Mouse (Mus musculus) C2C12 (cell line): ENCODE measurements around the gene Gm6525. TPM values are rescaled to one million over a fixed set of nuclear protein-coding genes. Genes with fewer than 3 reads are reported as not detected.

Experiments used
- H3K27me3 ChIP-seq: one replicate; pipeline ENCODE4 v1.6.1; 2011; ENCODE audit not compliant: control insufficient read depth, insufficient read depth, insufficient read length
- H3K36me3 ChIP-seq: one replicate; pipeline ENCODE4 v1.6.1; 2011; ENCODE audit not compliant: control insufficient read depth, insufficient read depth
- H3K4me3 ChIP-seq: one replicate; pipeline ENCODE4 v1.5.1; 2011; ENCODE audit warnings: mild to moderate bottlenecking, control low read depth; ENCODE audit not compliant: poor library complexity, insufficient read depth, severe bottlenecking
- H3K79me2 ChIP-seq: one replicate; pipeline ENCODE4 v1.6.1; 2011; ENCODE audit not compliant: control insufficient read depth, insufficient read depth
- H3K79me3 ChIP-seq: one replicate; pipeline ENCODE4 v1.6.1; 2011; ENCODE audit warnings: low read depth, control low read depth
- H3ac ChIP-seq: one replicate; pipeline ENCODE3; 2011; ENCODE audit warnings: low read depth; ENCODE audit not compliant: control insufficient read depth, insufficient read length
- CEBPB ChIP-seq: IDR thresholded peaks from one replicate; pipeline ENCODE4 v1.6.1; 2011; ENCODE audit warnings: low read depth, mild to moderate bottlenecking, control low read depth, moderate library complexity
- CTCF ChIP-seq: IDR thresholded peaks from one replicate; pipeline ENCODE4 v1.5.1; 2011; ENCODE audit not compliant: control insufficient read depth, insufficient read depth, insufficient read length
- FOSL1 ChIP-seq: IDR thresholded peaks from one replicate; pipeline ENCODE4 v1.8.0; 2011; ENCODE audit warnings: mild to moderate bottlenecking, low read length; ENCODE audit not compliant: poor library complexity, insufficient read depth, severe bottlenecking
- MAX ChIP-seq: IDR thresholded peaks from one replicate; pipeline ENCODE4 v1.6.1; 2011; ENCODE audit warnings: mild to moderate bottlenecking, control low read depth
- MYOD1 ChIP-seq: IDR thresholded peaks from one replicate; pipeline ENCODE4 v1.6.1; 2011; ENCODE audit warnings: low read depth; ENCODE audit not compliant: control insufficient read depth, insufficient read length
- MYOG ChIP-seq: IDR thresholded peaks from one replicate; pipeline ENCODE4 v1.6.1; 2011; ENCODE audit not compliant: control insufficient read depth, insufficient read length; ENCODE audit errors: extremely low read depth
- USF1 ChIP-seq: IDR thresholded peaks from one replicate; pipeline ENCODE4 v1.6.1; 2011; ENCODE audit warnings: low read depth, mild to moderate bottlenecking, control low read depth, moderate library complexity
- polyA plus RNA-seq: library from polyadenylated mRNA; unstranded; fragments of >200 nt; fragmentation: generic; extraction: Trizol; gene quantifications from one replicate; pipeline ENCODE4 v1.2.1, GENCODE M21; 2012; ENCODE audit warnings: missing spikeins

Gm6525 gene
- polyA plus RNA-seq, 1 experiment: 0.08 TPM

DNA sequence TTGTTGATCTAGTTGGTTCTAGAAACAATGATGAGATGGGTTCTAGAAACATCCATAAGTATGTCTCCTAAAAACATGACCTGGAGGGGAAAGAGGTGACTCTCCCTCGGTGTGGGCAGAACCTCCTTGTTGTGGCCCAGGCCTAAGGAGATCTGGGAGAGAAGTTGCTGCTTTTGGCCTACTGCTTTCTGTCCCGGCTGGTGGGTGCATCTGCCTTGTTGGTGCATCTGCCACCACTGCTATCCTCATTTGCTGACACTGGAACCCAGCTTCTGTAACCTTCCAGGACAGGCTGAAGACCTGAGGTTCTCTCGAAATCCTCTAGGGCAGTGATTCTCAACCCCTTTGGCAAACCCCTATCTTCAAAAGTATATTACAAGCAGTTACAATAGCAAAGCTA lies 8.5 kb upstream of the Gm6525 start:
- H3K79me2 ChIP-seq: no peaks in the 10 kb centered on the region
- TF ChIP-seq USF1: no peak
- no peak for TF ChIP-seq MAX
- no peak for TF ChIP-seq MYOD1
- no peak for TF ChIP-seq MYOG
- no peak overlapping the region for H3K4me3 ChIP-seq
- H3K79me3 ChIP-seq: no peaks in the 10 kb centered on the region
- H3K27me3 ChIP-seq: no peaks in the 10 kb centered on the region
- H3ac ChIP-seq: no peak overlapping the region
- H3K36me3 ChIP-seq: no peaks in the 10 kb centered on the region

DNA sequence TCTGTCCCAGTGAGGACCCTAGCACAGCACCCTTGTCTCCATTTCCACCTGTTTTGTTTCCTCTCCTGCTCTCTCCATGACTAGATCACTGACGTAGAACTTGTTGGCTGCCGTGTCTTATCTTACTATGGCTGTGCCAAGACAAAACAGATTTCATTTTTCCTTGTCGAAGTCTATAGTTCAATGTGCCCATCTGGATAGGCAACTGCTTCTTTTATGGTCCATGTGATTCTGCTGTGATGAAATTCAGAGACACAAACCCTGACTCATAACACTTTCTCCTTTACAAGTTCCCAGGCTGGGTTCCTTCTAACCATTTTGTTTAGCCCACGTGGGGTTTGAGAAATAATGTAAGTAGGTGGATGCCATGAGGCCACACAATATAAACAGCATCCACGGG lies 7.8 kb upstream of the Gm6525 start:
- Histone ChIP-seq H3K79me3 (no peaks in the 10 kb centered on the region), H3K27me3 (no peaks in the 10 kb centered on the region), H3K79me2 (no peaks in the 10 kb centered on the region), H3K4me3 (no peak overlapping the region), H3K36me3 (no peaks in the 10 kb centered on the region), H3ac (no peak overlapping the region)
- TF ChIP-seq MYOG: no peak
- no peak for TF ChIP-seq USF1
- no peak for TF ChIP-seq FOSL1

DNA sequence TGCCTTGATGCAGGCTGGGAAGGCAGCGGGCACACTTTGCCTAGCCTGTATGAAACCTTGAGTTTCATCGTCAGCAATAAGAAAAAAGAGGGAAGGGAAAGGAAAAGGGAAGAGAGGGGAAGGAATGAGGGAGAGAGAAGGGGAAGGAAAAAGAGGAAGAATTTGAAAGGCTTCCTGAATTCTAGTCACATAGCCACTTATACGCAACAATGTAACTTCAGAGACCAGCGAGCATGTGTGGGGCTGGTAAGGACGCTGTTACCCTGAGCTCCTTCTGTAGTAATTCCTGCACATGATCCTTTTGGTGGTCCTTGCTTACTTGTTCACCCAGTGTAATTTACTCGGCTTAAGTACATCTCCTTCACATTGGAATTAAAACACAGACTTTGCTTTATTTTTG lies 5.0 kb upstream of the Gm6525 start:
- Histone ChIP-seq H3ac (no peak overlapping the region), H3K4me3 (no peak overlapping the region), H3K79me2 (no peaks in the 10 kb centered on the region), H3K27me3 (no peaks in the 10 kb centered on the region), H3K79me3 (no peaks in the 10 kb centered on the region), H3K36me3 (no peaks in the 10 kb centered on the region)
- TF ChIP-seq FOSL1 (no peak), CEBPB (no peak), MYOG (no peak), MAX (no peak)

DNA sequence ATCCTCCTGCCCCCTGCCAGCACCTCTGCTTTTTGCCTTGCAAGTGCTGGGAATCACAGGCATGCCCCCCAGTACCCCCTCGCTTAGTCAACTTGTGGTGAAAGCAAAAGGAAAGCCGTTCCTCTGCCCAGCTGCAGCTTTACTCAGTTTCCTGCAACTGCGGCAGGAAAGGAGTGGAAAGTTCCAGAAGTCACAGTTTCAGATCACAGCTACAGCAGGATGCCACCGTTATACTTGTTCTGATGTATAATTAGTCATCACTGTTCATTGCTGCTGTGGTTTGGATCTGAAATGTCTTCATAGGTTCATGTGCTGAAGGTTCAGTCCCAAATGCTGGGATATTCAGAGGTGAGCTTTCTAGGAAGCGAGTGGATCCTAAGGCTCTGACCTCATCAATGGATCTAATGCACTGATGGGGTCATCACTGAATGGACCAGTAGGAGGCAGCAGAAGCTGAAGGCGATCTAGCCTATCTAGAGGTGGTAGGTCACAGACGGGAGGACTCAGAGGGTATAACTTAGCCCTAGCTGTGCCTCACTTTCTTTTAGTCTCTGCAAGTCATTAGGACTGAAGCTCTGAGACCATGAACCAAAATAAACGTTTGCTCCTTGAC lies 4.4 kb upstream of the Gm6525 start:
- no peaks in the 10 kb centered on the region for H3K27me3 ChIP-seq
- H3K4me3 ChIP-seq: no peak overlapping the region
- H3K79me3 ChIP-seq: no peaks in the 10 kb centered on the region
- H3K79me2 ChIP-seq: no peaks in the 10 kb centered on the region
- no peaks in the 10 kb centered on the region for H3K36me3 ChIP-seq
- no peak for TF ChIP-seq USF1
- TF ChIP-seq MYOD1: no peak
- TF ChIP-seq MYOG: no peak
- no peak for TF ChIP-seq CEBPB
- TF ChIP-seq CTCF: no peak
- no peak for TF ChIP-seq FOSL1
- TF ChIP-seq MAX: no peak
- no peak overlapping the region for H3ac ChIP-seq

DNA sequence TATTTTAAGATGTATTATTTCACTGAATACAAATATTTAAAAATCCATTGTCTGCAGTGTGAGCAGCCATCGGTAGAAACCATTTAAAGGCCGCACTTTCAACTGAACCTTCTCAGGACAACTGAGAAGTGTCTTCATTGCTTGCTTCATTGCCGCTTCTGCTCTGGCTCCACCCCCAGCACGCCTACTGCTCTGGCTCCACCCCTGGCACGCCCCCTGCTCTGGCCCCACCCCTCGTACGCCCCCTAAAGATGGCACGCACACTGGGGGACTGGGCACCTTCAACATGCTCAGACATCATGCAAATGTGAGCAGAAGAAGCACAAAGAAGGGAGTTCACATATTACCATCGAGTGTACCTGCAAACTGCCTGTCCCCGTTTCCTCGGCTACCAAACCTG lies 1.5 kb upstream of the Gm6525 start:
- no peaks in the 10 kb centered on the region for H3K79me3 ChIP-seq
- H3K36me3 ChIP-seq: no peaks in the 10 kb centered on the region
- H3K79me2 ChIP-seq: no peaks in the 10 kb centered on the region
- H3K27me3 ChIP-seq: no peaks in the 10 kb centered on the region
- no peak overlapping the region for H3ac ChIP-seq
- TF ChIP-seq CEBPB (no peak), FOSL1 (no peak), MYOG (no peak), MAX (no peak), CTCF (no peak), MYOD1 (no peak), USF1 (no peak)
- no peak overlapping the region for H3K4me3 ChIP-seq

DNA sequence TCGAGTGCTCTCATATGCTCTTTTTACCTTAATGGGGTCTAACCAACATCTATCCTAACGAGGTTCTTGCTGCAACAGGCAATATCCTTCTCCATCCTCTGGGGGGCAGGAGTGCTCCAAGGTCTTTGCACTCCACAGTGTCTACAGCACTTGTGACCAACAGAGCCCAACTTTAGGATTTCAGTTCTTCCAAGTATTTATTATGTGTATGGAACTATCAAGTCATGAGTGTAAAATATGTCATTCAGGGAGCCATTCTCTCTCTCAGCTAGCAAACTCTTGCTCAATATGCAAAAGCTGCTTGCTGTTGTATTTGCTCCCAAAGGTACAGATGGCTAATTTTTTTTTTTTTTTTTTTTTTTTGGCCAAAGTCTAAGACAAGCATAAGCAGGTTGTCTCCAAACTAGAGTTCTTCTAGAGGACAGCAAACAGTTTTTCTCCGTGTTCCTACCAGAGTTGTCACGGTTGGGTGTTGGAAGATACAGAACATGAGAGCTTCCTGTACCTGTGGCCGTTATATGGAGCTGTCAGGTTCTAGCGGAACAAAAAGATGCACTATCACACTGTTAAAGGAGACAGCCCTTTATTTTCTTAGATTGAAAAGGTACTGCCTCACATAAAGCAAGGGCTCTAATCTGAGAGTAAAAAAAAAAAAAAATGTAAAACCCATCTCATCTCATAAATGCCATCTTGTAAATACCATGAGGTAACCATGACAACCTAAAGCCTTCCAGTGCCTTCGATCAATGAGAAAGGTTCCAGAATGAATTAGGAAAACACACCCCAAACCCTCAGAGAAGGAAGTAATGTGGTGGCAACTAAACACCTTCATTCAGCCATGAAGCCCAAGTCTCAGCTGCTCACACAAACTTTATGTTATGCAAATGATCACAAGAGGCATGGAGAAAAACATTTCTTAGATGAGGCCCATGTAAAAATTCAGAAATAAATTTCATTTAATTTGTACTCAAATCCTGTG lies 1.7 kb downstream of the Gm6525 start:
- no peak for TF ChIP-seq FOSL1
- no peak for TF ChIP-seq MAX
- peak; percentile 41 for TF ChIP-seq CTCF
- H3K36me3 ChIP-seq: no peaks in the 10 kb centered on the region
- H3ac ChIP-seq: no peak overlapping the region
- H3K79me2 ChIP-seq: no peaks in the 10 kb centered on the region
- H3K27me3 ChIP-seq: no peaks in the 10 kb centered on the region
- no peak overlapping the region for H3K4me3 ChIP-seq
- no peaks in the 10 kb centered on the region for H3K79me3 ChIP-seq
